Mouse (Mus musculus): ENCODE measurements at regions not wholly inside any gene's neighbourhood (a gene's known extent, or its start where the extent isn't known, plus 50 kb on each side); places are given as distances from the start of the nearest gene placed in this dataset.

DNA sequence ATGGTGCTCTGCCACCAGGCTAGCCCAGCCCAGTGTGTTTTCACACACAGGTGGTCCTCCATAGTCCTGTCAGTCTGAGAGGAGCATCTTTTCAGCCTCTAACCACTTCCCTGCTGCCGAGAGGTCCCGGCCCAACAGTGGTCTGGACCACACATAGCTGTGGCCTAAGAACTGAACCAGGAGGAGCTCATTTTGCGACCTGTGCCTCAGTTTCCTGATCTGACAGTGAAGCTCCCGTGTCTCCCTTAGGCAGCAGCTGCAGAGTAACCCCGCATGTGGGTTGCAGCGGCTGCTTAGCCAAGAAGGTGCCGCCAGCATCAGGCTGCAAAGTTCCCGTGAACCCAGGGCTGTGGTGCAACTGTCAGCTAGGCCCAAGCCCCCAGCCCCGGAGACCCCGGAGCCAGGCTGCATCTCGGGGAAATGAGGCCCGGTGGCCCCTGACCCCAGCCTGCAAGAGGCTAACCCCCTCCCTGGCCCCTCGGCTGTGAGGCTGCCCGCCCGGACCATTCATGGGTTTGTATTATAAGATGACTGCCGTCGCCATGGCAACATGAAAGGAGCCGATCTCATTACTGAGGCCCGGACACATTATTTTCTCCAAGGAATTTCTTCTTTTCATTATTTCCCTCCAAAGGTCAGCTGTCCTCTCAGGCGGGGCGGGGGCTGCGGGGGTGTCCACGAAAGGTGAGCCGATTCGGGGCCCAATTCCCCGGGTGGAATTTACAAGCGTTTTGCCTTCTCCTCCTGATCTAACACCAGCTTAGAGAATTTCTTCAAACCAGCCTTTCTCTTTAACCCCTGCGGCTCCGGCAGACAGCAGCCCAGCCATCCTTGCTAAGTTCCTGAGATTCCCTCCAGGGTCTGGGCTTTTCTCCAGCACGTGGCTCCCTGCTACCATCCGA, 152.6 kb upstream of the Gm26897 start:
- TF ChIP-seq UBTF (IDR thresholded peaks at IDR 0.05; ENCODE audit: low read depth, low read length): no peak
- TF ChIP-seq MAX (IDR thresholded peaks at IDR 0.05; ENCODE audit: low read length): no peak
- no peak for TF ChIP-seq ZNF384 (IDR thresholded peaks at IDR 0.05; ENCODE audit: low read depth, low read length)
- no peak for TF ChIP-seq JUND (conservative IDR thresholded peaks at IDR 0.05; ENCODE audit: low read depth, low read length)
- TF ChIP-seq POLR2A (IDR thresholded peaks at IDR 0.05; ENCODE audit: low read depth, low read length): no peak
- TF ChIP-seq ZMIZ1 (IDR thresholded peaks at IDR 0.05; ENCODE audit: low read depth, low read length): no peak
- TF ChIP-seq NELFE (IDR thresholded peaks at IDR 0.05; ENCODE audit: low read depth, low read length): no peak
- TF ChIP-seq JUN (IDR thresholded peaks at IDR 0.05; ENCODE audit: insufficient read depth, low read depth, low read length): no peak
- no peak overlapping the region for H3K4me2 ChIP-seq (ENCODE audit: insufficient read depth, low read depth, poor library complexity, severe bottlenecking)
- in situ Hi-C loops (cut with MboI; ENCODE audit: low pct_ligation_motif_present, low pct_unique_long_range_greater_than_20kb, low sequenced_read_pairs): no loop called here
- no peaks in the 10 kb centered on the region for H3K27me3 ChIP-seq (replicated peaks)
- dilution Hi-C loops (cut with MboI; ENCODE audit: extremely low pct_ligation_motif_present, extremely low pct_unique_long_range_greater_than_20kb, low sequenced_read_pairs): no loop called here
- no peak overlapping the region for H3K9ac ChIP-seq (ENCODE audit: insufficient read depth, low read depth)
- no peak overlapping the region for H3K4me3 ChIP-seq (replicated peaks in 1 of 3; ENCODE audit: low read depth in 2 of 3, low read length in 2 of 3, poor library complexity in 1 of 3)
- no peaks in the 10 kb centered on the region for H3K36me3 ChIP-seq (replicated peaks in 1 of 2; ENCODE audit: control insufficient read depth in 1 of 2, insufficient read depth in 1 of 2, low read length in 1 of 2)
- no peaks in the 10 kb centered on the region for H3K79me2 ChIP-seq (replicated peaks; ENCODE audit: control insufficient read depth, extremely low read depth, insufficient read depth, poor library complexity, severe bottlenecking)
- no peaks in the 10 kb centered on the region for H3K4me1 ChIP-seq (ENCODE audit: control insufficient read depth in 1 of 2, insufficient read depth in 2 of 2)
- no peak for DNase-seq (ENCODE audit: extremely low read depth)
- H3K9me3 ChIP-seq (replicated peaks; ENCODE audit: low read length): peaks cover 90% of the 10 kb centered on the region
- no peak overlapping the region for H3K27ac ChIP-seq (ENCODE audit: insufficient read depth, low read depth)

DNA sequence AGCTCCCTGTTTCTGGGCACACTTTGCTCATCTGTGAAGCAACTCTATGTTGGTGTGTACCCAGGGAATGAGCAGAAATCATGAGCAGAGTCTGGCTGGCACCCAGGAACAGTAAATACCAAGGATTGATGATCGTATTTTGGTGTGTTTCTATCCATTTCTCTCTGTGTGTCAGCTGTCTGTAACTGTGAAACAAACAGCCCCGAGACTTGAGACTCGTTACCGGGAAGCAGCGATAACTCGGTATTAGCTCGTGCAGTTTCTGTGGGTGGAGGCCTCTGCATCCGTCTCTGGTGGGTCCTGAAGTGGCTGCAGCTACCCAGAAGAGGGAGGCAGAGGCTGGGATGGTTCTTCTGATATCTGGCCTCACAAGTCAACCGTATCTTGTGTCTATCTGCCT, 151.7 kb upstream of the Gm26897 start:
- Histone ChIP-seq H3K36me3 (replicated peaks in 1 of 2; ENCODE audit: control insufficient read depth in 1 of 2, insufficient read depth in 1 of 2, low read length in 1 of 2) (no peaks in the 10 kb centered on the region), H3K4me3 (replicated peaks in 1 of 3; ENCODE audit: low read depth in 2 of 3, low read length in 2 of 3, poor library complexity in 1 of 3) (no peak overlapping the region), H3K4me2 (ENCODE audit: insufficient read depth, low read depth, poor library complexity, severe bottlenecking) (no peak overlapping the region), H3K9ac (ENCODE audit: insufficient read depth, low read depth) (no peak overlapping the region), H3K27ac (ENCODE audit: insufficient read depth, low read depth) (no peak overlapping the region), H3K4me1 (ENCODE audit: control insufficient read depth in 1 of 2, insufficient read depth in 2 of 2) (no peaks in the 10 kb centered on the region), H3K9me3 (replicated peaks; ENCODE audit: low read length) (peaks cover 93% of the 10 kb centered on the region), H3K79me2 (replicated peaks; ENCODE audit: control insufficient read depth, extremely low read depth, insufficient read depth, poor library complexity, severe bottlenecking) (no peaks in the 10 kb centered on the region), H3K27me3 (replicated peaks) (no peaks in the 10 kb centered on the region)
- no peak for TF ChIP-seq RCOR1 (conservative IDR thresholded peaks at IDR 0.05; ENCODE audit: low read depth, low read length)
- TF ChIP-seq ZNF384 (IDR thresholded peaks at IDR 0.05; ENCODE audit: low read depth, low read length): no peak
- no peak for TF ChIP-seq HCFC1 (IDR thresholded peaks at IDR 0.05; ENCODE audit: low read depth, low read length)
- TF ChIP-seq TCF12 (IDR thresholded peaks at IDR 0.05; ENCODE audit: low read depth, low read length): no peak
- dilution Hi-C loops (cut with MboI; ENCODE audit: extremely low pct_ligation_motif_present, extremely low pct_unique_long_range_greater_than_20kb, low sequenced_read_pairs) (no loop called here), in situ Hi-C loops (cut with MboI; ENCODE audit: low pct_ligation_motif_present, low pct_unique_long_range_greater_than_20kb, low sequenced_read_pairs) (no loop called here)
- no peak for DNase-seq (ENCODE audit: extremely low read depth)

DNA sequence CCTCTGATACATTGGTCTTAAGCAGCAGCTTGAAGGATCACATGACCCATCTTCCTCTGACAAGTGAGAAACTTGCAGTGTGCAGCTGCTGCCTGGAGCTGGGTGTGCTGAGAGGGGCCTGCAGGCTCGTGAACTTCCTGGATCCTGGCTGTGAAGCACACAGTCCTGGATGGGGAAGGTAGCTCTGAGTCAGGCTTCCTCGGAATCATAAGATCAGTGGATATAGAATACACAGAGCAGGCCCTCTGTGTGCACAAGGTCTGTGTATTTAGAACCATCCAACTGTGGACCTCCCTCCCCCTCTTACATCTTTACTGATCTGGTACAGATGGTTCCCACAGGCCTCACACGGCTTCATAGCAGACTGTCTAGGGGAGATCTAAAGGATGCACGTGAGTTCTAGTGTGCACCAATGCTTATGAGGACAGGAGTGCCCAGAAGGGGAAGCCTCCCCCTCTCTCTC, 143.1 kb upstream of the Gm26897 start:
- dilution Hi-C loops (cut with MboI; ENCODE audit: extremely low pct_ligation_motif_present, extremely low pct_unique_long_range_greater_than_20kb, low sequenced_read_pairs) (no loop called here), in situ Hi-C loops (cut with MboI; ENCODE audit: low pct_ligation_motif_present, low pct_unique_long_range_greater_than_20kb, low sequenced_read_pairs) (no loop called here)
- Histone ChIP-seq H3K27ac (ENCODE audit: insufficient read depth, low read depth) (no peak overlapping the region), H3K79me2 (replicated peaks; ENCODE audit: control insufficient read depth, extremely low read depth, insufficient read depth, poor library complexity, severe bottlenecking) (no peaks in the 10 kb centered on the region), H3K4me2 (ENCODE audit: insufficient read depth, low read depth, poor library complexity, severe bottlenecking) (no peak overlapping the region), H3K4me1 (ENCODE audit: control insufficient read depth in 1 of 2, insufficient read depth in 2 of 2) (no peaks in the 10 kb centered on the region), H3K4me3 (replicated peaks in 1 of 3; ENCODE audit: low read depth in 2 of 3, low read length in 2 of 3, poor library complexity in 1 of 3) (no peak overlapping the region), H3K9ac (ENCODE audit: insufficient read depth, low read depth) (no peak overlapping the region), H3K9me3 (replicated peaks; ENCODE audit: low read length) (peaks cover 83% of the 10 kb centered on the region), H3K27me3 (replicated peaks) (no peaks in the 10 kb centered on the region), H3K36me3 (replicated peaks in 1 of 2; ENCODE audit: control insufficient read depth in 1 of 2, insufficient read depth in 1 of 2, low read length in 1 of 2) (no peaks in the 10 kb centered on the region)
- no peak for TF ChIP-seq MYC (IDR thresholded peaks at IDR 0.05; ENCODE audit: low read depth, low read length)
- no peak for TF ChIP-seq POLR2AphosphoS2 (IDR thresholded peaks at IDR 0.05; ENCODE audit: low read depth, low read length)
- no peak for TF ChIP-seq MEF2A (IDR thresholded peaks at IDR 0.05; ENCODE audit: borderline replicate concordance, low read depth, low read length)
- no peak for TF ChIP-seq GABPA (IDR thresholded peaks at IDR 0.05; ENCODE audit: insufficient replicate concordance, low read depth, low read length)
- no peak for TF ChIP-seq RAD21 (IDR thresholded peaks at IDR 0.05; ENCODE audit: low read depth, low read length)
- TF ChIP-seq ZC3H11A (IDR thresholded peaks at IDR 0.05; ENCODE audit: low read depth, low read length): no peak
- no peak for TF ChIP-seq ZNF384 (IDR thresholded peaks at IDR 0.05; ENCODE audit: low read depth, low read length)
- no peak for DNase-seq (ENCODE audit: extremely low read depth)

Measured in CH12.LX (cell line).